Mouse (Mus musculus): ENCODE results near the gene Hist2h2bb.

Hist2h2bb gene

DNA sequence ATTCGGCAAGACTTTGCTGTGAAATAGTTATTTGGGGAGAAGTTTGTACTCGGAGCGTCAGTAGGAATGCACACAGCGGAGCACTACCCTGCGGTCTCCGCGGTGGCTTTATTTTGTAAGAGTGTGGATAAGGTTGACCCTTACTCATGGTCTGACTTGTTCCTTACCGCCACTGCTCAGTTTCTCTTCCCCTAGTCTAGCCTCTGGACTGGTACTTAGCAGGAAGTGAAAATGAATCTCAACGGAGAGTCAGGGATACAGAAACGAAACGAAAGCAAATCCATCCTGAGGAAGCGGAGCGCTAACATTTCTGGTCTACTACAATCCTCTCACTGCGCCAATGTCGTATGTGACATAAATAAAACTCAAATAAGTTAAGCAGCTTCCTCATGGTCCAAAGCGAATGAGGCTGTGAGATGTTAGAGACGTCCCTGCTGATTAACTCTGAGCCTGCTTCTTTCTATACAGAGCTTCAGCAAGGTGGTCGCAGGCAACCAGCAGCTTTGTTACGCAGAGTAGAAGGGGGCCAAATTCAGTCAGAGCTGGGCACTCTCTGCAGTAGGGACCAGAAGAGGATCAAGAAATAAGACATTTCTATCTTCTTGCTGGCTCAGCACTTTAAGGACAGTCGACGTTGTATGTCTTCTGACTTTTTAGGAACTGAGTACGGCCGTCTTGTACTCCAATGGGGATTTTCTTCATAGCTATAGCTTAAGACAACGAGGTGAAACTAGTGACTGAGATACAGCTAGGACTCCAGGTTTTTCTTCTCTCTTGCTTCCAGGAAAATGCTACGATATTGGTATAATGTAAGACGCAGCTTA, 31.4 kb downstream of the Hist2h2bb start:
- no peak for DNase-seq (ENCODE audit: low read depth, low spot score)

DNA sequence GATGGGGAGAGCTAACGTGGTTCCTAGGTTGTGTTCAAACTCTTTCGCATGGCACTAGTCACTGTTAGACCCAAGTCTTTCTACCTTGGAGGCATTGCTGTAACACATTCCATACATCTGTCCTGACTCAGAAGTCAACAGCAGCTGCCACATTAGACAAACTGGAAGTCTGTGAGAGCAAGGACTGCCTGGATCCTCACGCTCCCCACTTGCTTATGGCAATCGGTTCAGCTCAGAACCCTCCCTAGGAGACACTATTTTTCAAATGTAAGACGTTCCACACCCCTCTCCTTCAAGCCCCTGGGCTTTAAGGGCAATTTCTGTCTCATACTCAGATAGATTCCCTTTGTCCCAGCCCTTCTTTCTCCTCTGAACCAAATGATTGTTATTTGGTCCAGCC, 32.5 kb downstream of the Hist2h2bb start:
- no peak for DNase-seq (ENCODE audit: low read depth, low spot score)

GRCm38 (mm10) chr3:96306506-96306905, 37.0 kb downstream of the Hist2h2bb start:
- no peak for DNase-seq (ENCODE audit: low read depth, low spot score)

GRCm38 (mm10) chr3:96309441-96309840, 39.9 kb downstream of the Hist2h2bb start:
- DNase-seq (ENCODE audit: low read depth, low spot score), result no peak

DNA sequence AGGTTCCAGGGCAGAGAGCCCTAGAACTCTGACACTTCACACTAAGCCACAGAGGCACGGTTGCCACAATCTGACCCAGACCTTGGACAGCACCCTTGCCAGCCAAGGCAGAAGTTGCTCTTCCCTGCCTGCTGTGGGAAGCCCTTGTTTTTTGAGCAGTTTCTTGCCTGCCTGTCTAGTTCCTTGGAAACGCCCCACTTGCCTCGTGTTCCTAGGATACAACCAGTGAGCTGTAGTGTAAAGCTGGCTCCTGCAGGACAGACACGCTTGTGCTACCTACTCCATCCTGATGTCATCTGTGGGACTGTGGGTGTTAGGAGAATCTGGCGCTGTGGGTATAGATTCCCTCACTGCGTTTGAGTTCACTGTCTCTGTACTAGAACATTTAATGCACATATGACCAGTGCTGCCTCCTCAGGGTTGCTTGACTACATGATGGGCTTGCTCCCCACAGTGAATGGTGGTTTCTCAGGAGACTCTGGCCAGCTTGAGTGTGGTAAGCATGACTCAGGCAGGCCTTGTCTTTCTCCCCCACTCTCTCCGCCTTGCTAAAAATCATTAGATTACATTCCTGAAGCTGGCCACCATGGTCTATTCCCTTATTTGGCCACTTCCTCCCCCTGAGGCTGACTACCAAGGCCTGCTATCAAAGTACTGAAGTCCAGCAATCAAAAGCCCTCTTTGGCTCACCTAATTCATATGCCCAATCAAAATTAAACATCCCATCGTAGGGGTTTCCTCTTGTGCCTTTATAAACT, 43.0 kb downstream of the Hist2h2bb start:
- no peak for DNase-seq (ENCODE audit: low read depth, low spot score)

Data from retina, postnatal 7 days (tissue).